Mouse (Mus musculus): ENCODE data around the gene Foxe1.

- peak; percentile 53; the same call in 1 of the 2 replicates for TF ChIP-seq CTCF (IDR thresholded peaks at IDR 0.05; ENCODE audit: extremely low read depth, insufficient read length, insufficient replicate concordance, low read depth, low read length)
- TF ChIP-seq POLR2A (IDR thresholded peaks at IDR 0.05; ENCODE audit: low read depth, low read length): no peak
These were observed 31.0 kb downstream of the Foxe1 start for GRCm38 (mm10) chr4:46374455-46374854.

All from small intestine, adult 2 months (tissue).